In the genomic region with DNA sequence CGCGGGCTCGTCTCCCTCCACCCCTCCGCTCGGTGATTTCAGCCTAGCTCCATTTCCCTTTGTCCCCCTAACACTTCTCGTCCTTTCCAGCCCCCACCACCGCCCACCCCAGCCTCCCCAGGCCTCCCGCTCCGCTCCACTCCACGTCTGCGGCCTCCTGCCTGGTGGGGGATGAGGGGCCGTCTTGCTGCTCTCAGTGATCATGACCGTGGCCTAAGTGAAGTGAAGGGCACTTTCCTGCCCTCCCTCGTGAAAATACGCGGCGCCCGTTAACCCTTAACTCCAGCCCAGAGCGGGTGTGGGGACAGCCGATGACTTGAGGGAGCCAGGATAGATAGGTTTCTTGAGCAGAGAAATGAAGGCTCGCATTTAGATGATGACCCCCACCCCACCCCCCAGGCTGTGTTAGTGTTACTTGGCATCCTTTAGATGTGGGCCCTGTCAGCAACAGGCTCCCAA, we compare ENCODE assay signal across 8 mouse cellular contexts. TPM values are rescaled to one million over a fixed set of nuclear protein-coding genes. Genes with fewer than 3 reads are reported as not detected.
A peak's percentile ranks its signal among the peaks of the same experiment; 100 is the strongest.
DNase-seq lines count a peak whose midpoint lies in the region; ATAC-seq and TF ChIP-seq lines count a peak whose summit lies in the region.

No protein-coding gene starts in this region.

- H3K36me3 ChIP-seq in embryonic facial prominence, embryonic 14.5 days (ENCODE audit: control insufficient read depth, insufficient read depth, low read length), result peaks cover 34% of the 10 kb centered on the region
- H3K36me3 ChIP-seq in hindbrain, embryonic 11.5 days (ENCODE audit: control insufficient read depth, insufficient read depth, low read length), result peaks cover 2% of the 10 kb centered on the region; the same call in 1 of the 2 replicates
- peaks cover 30% of the 10 kb centered on the region for H3K36me3 ChIP-seq in limb, embryonic 14.5 days (ENCODE audit: control insufficient read depth, insufficient read depth, low read length)
- H3K36me3 ChIP-seq in myocyte (ENCODE audit: control insufficient read depth, insufficient read depth), result peaks cover 28% of the 10 kb centered on the region

- peak overlapping the region; percentile 96 for H3ac ChIP-seq in myocyte (ENCODE audit: control insufficient read depth, insufficient read length)

- peak overlapping the region; percentile 97 for H3K27ac ChIP-seq in embryonic facial prominence, embryonic 14.5 days (replicated peaks; ENCODE audit: low read depth, low read length)
- peak overlapping the region; percentile 87 for H3K27ac ChIP-seq in hindbrain, embryonic 11.5 days (ENCODE audit: low read depth, low read length)
- peak overlapping the region; percentile 95 for H3K27ac ChIP-seq in limb, embryonic 14.5 days (replicated peaks; ENCODE audit: low read depth, low read length)

- no peaks in the 10 kb centered on the region for H3K27me3 ChIP-seq in embryonic facial prominence, embryonic 14.5 days (replicated peaks; ENCODE audit: control insufficient read depth, insufficient read depth, low read length)
- H3K27me3 ChIP-seq in hindbrain, embryonic 11.5 days (ENCODE audit: control insufficient read depth, insufficient read depth, low read length), result no peaks in the 10 kb centered on the region
- no peaks in the 10 kb centered on the region for H3K27me3 ChIP-seq in limb, embryonic 14.5 days (ENCODE audit: control insufficient read depth, insufficient read depth, low read length)
- H3K27me3 ChIP-seq in myocyte (ENCODE audit: control insufficient read depth, insufficient read depth, insufficient read length), result no peaks in the 10 kb centered on the region

- peaks cover 23% of the 10 kb centered on the region for H3K4me1 ChIP-seq in embryonic facial prominence, embryonic 14.5 days (ENCODE audit: control insufficient read depth, insufficient read depth, low read length)
- H3K4me1 ChIP-seq in hindbrain, embryonic 11.5 days (replicated peaks; ENCODE audit: control insufficient read depth, insufficient read depth, low read length), result peaks cover 4% of the 10 kb centered on the region; the same call in 1 of the 2 replicates
- peaks cover 10% of the 10 kb centered on the region; the same call in 1 of the 2 replicates for H3K4me1 ChIP-seq in limb, embryonic 14.5 days (ENCODE audit: control insufficient read depth, insufficient read depth, low read length)

- H3K9me3 ChIP-seq in embryonic facial prominence, embryonic 14.5 days (ENCODE audit: control insufficient read depth, low read length), result no peaks in the 10 kb centered on the region
- H3K9me3 ChIP-seq in hindbrain, embryonic 11.5 days (ENCODE audit: control insufficient read depth, low read length), result no peaks in the 10 kb centered on the region
- H3K9me3 ChIP-seq in limb, embryonic 14.5 days (ENCODE audit: control insufficient read depth, low read length), result no peaks in the 10 kb centered on the region

- H3K9ac ChIP-seq in embryonic facial prominence, embryonic 14.5 days (ENCODE audit: low read depth, low read length), result peak overlapping the region; percentile 98
- peak overlapping the region; percentile 96 for H3K9ac ChIP-seq in hindbrain, embryonic 11.5 days (ENCODE audit: low read depth, low read length)
- peak overlapping the region; percentile 88 for H3K9ac ChIP-seq in limb, embryonic 14.5 days (ENCODE audit: low read depth, low read length, severe bottlenecking)

- 0% methylated on average over 21 of the region's 21 CpGs for WGBS in embryonic facial prominence, embryonic 14.5 days
- under 1% methylated on average over 21 of the region's 21 CpGs for WGBS in hindbrain, embryonic 11.5 days
- under 1% methylated on average over 21 of the region's 21 CpGs for WGBS in limb, embryonic 14.5 days

- DNase-seq in CD4-positive, CD25-positive, alpha-beta regulatory T cell, adult 2 months (ENCODE audit: low read depth, low spot score), result peak; percentile 48
- peak; percentile 62 for DNase-seq in adrenal gland, adult 2 months
- DNase-seq in embryonic facial prominence, embryonic 14.5 days (ENCODE audit: low spot score), result no peak
- peak; percentile 49 for DNase-seq in hindbrain, embryonic 11.5 days (ENCODE audit: low spot score)
- DNase-seq in limb, embryonic 14.5 days (ENCODE audit: low spot score), result no peak

- peak overlapping the region; percentile 73 for H3K4me3 ChIP-seq in embryonic facial prominence, embryonic 14.5 days (ENCODE audit: low read depth, low read length)
- H3K4me3 ChIP-seq in hindbrain, embryonic 11.5 days (ENCODE audit: low read depth, low read length), result peak overlapping the region; percentile 99
- peak overlapping the region; percentile 95 for H3K4me3 ChIP-seq in limb, embryonic 14.5 days (replicated peaks; ENCODE audit: low read length)
- H3K4me3 ChIP-seq in myocyte, result peak overlapping the region; percentile 81

- H3K79me2 ChIP-seq in myocyte (ENCODE audit: control insufficient read depth, insufficient read depth), result peaks cover 57% of the 10 kb centered on the region

- ATAC-seq in CD4-positive, CD25-positive, alpha-beta regulatory T cell, adult 4 months, result no peak
- 0 out of 2 replicates have a peak, but pooled peaks have one; percentile 1 for ATAC-seq in embryonic facial prominence, embryonic 14.5 days (ENCODE audit: low read depth)
- ATAC-seq in hindbrain, embryonic 11.5 days (ENCODE audit: low FRiP score), result peak; percentile 7; the same call in 1 of the 2 replicates
- ATAC-seq in limb, embryonic 14.5 days (ENCODE audit: low FRiP score, low read depth), result peak; percentile 1; the same call in 1 of the 2 replicates
- no peak for ATAC-seq in activated CD4-positive, CD25-positive, alpha-beta regulatory T cell, adult 4 months

- no peak for TF ChIP-seq POLR2A in limb, embryonic 14.5 days (IDR thresholded peaks at IDR 0.05; ENCODE audit: borderline replicate concordance, extremely low read depth, insufficient read depth, insufficient read length)
- TF ChIP-seq POLR2A in myocyte (IDR thresholded peaks at IDR 0.05; ENCODE audit: insufficient read length, low read depth), result no peak

- peak overlapping the region; percentile 88 for H3K4me2 ChIP-seq in embryonic facial prominence, embryonic 14.5 days (ENCODE audit: low read depth, low read length)
- H3K4me2 ChIP-seq in hindbrain, embryonic 11.5 days (replicated peaks; ENCODE audit: low read depth, low read length), result peak overlapping the region; percentile 74
- peak overlapping the region; percentile 52 for H3K4me2 ChIP-seq in limb, embryonic 14.5 days (replicated peaks; ENCODE audit: low read depth, low read length, severe bottlenecking)
- peak overlapping the region; percentile 93 for H3K4me2 ChIP-seq in myocyte (ENCODE audit: low read depth)

TF ChIP-seq in myocyte, 11 proteins besides CTCF, POLR2A, EP300 and RAD21:
- TF ChIP-seq POLR2AphosphoS2 (IDR thresholded peaks at IDR 0.05; ENCODE audit: insufficient read length, low read depth) (no peak), TCF12 (IDR thresholded peaks at IDR 0.05; ENCODE audit: insufficient read depth, poor library complexity, severe bottlenecking) (no peak), MAX (IDR thresholded peaks at IDR 0.05; ENCODE audit: low read depth) (no peak), TCF3 (IDR thresholded peaks at IDR 0.05; ENCODE audit: insufficient read length, low read depth) (no peak), MYOG (IDR thresholded peaks at IDR 0.05; ENCODE audit: control insufficient read depth in 1 of 3, insufficient read depth in 1 of 3, insufficient read length in 2 of 3, low read depth in 2 of 3) (no peak), CEBPB (IDR thresholded peaks at IDR 0.05; ENCODE audit: insufficient read depth, poor library complexity, severe bottlenecking) (no peak)

RNA-seq across cellular contexts. Expression of a gene that starts 2.4 kb away (rescaled TPM):
- polyA plus RNA-seq in CD4-positive, CD25-positive, alpha-beta regulatory T cell, adult 4 months (2017; shearing (Covaris generic)), result 100 to 1,000 TPM; 416 to 490 TPM
- 100 to 1,000 TPM; 372 to 393 TPM for total RNA-seq in adrenal gland, adult 2 months (2021)
- 164 and 197 TPM in 2 replicates for polyA plus RNA-seq in adrenal gland, adult 2 months (2012; rRNA removed)
- 432 and 435 TPM in 2 replicates for polyA plus RNA-seq in embryonic facial prominence, embryonic 14.5 days (2014; fragmentation: Nextera tagmentation; extraction: Ambion mirVana)
- 411 and 461 TPM in 2 replicates for polyA plus RNA-seq in hindbrain, embryonic 11.5 days (2014; fragmentation: Nextera tagmentation; extraction: Ambion mirVana)
- polyA plus RNA-seq in limb, embryonic 14.5 days (2012; rRNA removed), result 194 and 204 TPM in 2 replicates
- polyA plus RNA-seq in limb, embryonic 14.5 days (2014; fragmentation: Nextera tagmentation; extraction: Ambion mirVana), result 359 and 369 TPM in 2 replicates
- polyA plus RNA-seq in myocyte (2012; fragmentation: generic; extraction: Trizol), result 406 TPM
- 100 to 1,000 TPM; 491 to 502 TPM for polyA plus RNA-seq in activated CD4-positive, CD25-positive, alpha-beta regulatory T cell, adult 4 months (2017; shearing (Covaris generic))

RNA-seq across cellular contexts. Expression of a gene that starts 39.8 kb away (rescaled TPM):
- polyA plus RNA-seq in CD4-positive, CD25-positive, alpha-beta regulatory T cell, adult 4 months (2017; shearing (Covaris generic)), result not detected
- total RNA-seq in adrenal gland, adult 2 months (2021), result 10 to 100 TPM; 35.4 to 38.6 TPM
- polyA plus RNA-seq in adrenal gland, adult 2 months (2012; rRNA removed), result 14.8 and 22.1 TPM in 2 replicates
- polyA plus RNA-seq in embryonic facial prominence, embryonic 14.5 days (2014; fragmentation: Nextera tagmentation; extraction: Ambion mirVana), result 36.1 and 37.8 TPM in 2 replicates
- polyA plus RNA-seq in hindbrain, embryonic 11.5 days (2014; fragmentation: Nextera tagmentation; extraction: Ambion mirVana), result 12.2 and 12.3 TPM in 2 replicates
- polyA plus RNA-seq in limb, embryonic 14.5 days (2012; rRNA removed), result 37.5 and 38.1 TPM in 2 replicates
- polyA plus RNA-seq in limb, embryonic 14.5 days (2014; fragmentation: Nextera tagmentation; extraction: Ambion mirVana), result 36.9 and 37.9 TPM in 2 replicates
- 71.9 TPM for polyA plus RNA-seq in myocyte (2012; fragmentation: generic; extraction: Trizol)
- polyA plus RNA-seq in activated CD4-positive, CD25-positive, alpha-beta regulatory T cell, adult 4 months (2017; shearing (Covaris generic)), result under 1 TPM in 1 of 2 experiments, not detected in 1; 0.29 TPM

Comparison
In these comparisons a context has a peak if more than half of its experiments do, and no peak if none do; other contexts are left out.
1. DNase-seq: peak in CD4-positive, CD25-positive, alpha-beta regulatory T cell, adult 2 months (single experiment), adrenal gland, adult 2 months (single experiment) and hindbrain, embryonic 11.5 days (single experiment); none in embryonic facial prominence, embryonic 14.5 days (single experiment) and limb, embryonic 14.5 days (single experiment).
2. ATAC-seq: peak in embryonic facial prominence, embryonic 14.5 days (single experiment), hindbrain, embryonic 11.5 days (single experiment) and limb, embryonic 14.5 days (single experiment); none in CD4-positive, CD25-positive, alpha-beta regulatory T cell, adult 4 months (single experiment) and activated CD4-positive, CD25-positive, alpha-beta regulatory T cell, adult 4 months (single experiment).
3. RNA of a gene that starts 39.8 kb away (polyA plus RNA-seq): 71.9 TPM in myocyte (single experiment), 36.9 to 38.1 TPM in limb, embryonic 14.5 days, 36.1 to 37.8 TPM in embryonic facial prominence, embryonic 14.5 days, 14.8 to 22.1 TPM in adrenal gland, adult 2 months and 12.2 to 12.3 TPM in hindbrain, embryonic 11.5 days; 0.29 TPM in activated CD4-positive, CD25-positive, alpha-beta regulatory T cell, adult 4 months and not detected in CD4-positive, CD25-positive, alpha-beta regulatory T cell, adult 4 months; every median in the first group is over 10 times any median in the second.
4. Peak in every context shown above with its lines, with median percentiles within 50 percentile points of each other: H3K27ac ChIP-seq, H3K4me2 ChIP-seq, H3K4me3 ChIP-seq and H3K9ac ChIP-seq.